13 mouse cellular contexts compared by ENCODE assay signal in the genomic region with DNA sequence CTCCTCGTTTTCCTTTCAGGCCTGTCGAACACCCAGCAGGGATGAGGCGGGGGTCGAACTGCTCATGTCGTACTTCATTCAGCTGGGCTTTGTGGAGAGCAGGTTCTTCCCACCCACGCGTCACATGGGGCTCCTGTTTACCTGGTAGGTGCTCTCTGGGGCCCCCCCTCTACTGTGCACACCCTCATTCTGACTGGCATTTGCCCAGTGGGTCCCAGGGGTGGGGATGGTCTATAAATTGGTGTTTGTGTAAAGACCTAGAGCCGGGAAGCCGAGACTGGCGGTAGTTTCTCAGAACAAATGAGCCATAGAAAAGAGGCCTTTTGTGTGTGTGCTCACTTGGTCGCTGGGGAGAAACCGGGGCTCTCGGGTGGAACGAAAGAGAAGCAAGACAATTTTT. TPM values are rescaled to one million over a fixed set of nuclear protein-coding genes. Genes with fewer than 3 reads are reported as not detected.
A peak's percentile ranks its signal among the peaks of the same experiment; 100 is the strongest.
DNase-seq lines count a peak whose midpoint lies in the region; ATAC-seq lines count a peak whose summit lies in the region.
"Had no signal": no experiment of that assay in that cellular context is flagged by ENCODE, and none has a peak within 500 bp of the region (broad histone marks: within the 10 kb centered on the region; RNA-seq: fewer than 3 reads in every experiment).

No protein-coding gene starts in this region.

- no peak overlapping the region; the same call in 1 of the 2 replicates for H3K4me3 ChIP-seq in forebrain, embryonic 10.5 days
- H3K4me3 ChIP-seq in forebrain, embryonic 15.5 days: no peak overlapping the region
- no peak overlapping the region for H3K4me3 ChIP-seq in midbrain, embryonic 12.5 days
- H3K4me3 ChIP-seq in midbrain, embryonic 16.5 days (ENCODE audit: low read depth, low read length): no peak overlapping the region

- no peak overlapping the region for H3K9ac ChIP-seq in forebrain, embryonic 15.5 days (replicated peaks)
- no peak overlapping the region for H3K9ac ChIP-seq in midbrain, embryonic 12.5 days (replicated peaks)
- H3K9ac ChIP-seq in midbrain, embryonic 16.5 days (ENCODE audit: low read depth, low read length): no peak overlapping the region
- H3K9ac ChIP-seq: liver, embryonic 14.5 days had no signal

- intact Hi-C loops in left cerebral cortex, postnatal 4 days (cut with DNase I): no loop called here

- no peak overlapping the region for H3K4me2 ChIP-seq in forebrain, embryonic 15.5 days (replicated peaks)
- H3K4me2 ChIP-seq in midbrain, embryonic 12.5 days (replicated peaks): 0 out of 2 replicates have a peak overlapping the region, but pooled peaks have one; percentile 18
- no peak overlapping the region for H3K4me2 ChIP-seq in midbrain, embryonic 16.5 days (ENCODE audit: low read length)

- H3K27me3 ChIP-seq in forebrain, embryonic 10.5 days (ENCODE audit: poor library complexity, severe bottlenecking): peaks cover 6% of the 10 kb centered on the region; the same call in 1 of the 2 replicates
- no peaks in the 10 kb centered on the region for H3K27me3 ChIP-seq in forebrain, embryonic 15.5 days
- no peaks in the 10 kb centered on the region for H3K27me3 ChIP-seq in midbrain, embryonic 12.5 days
- H3K27me3 ChIP-seq in midbrain, embryonic 16.5 days (ENCODE audit: control insufficient read depth, insufficient read depth, low read depth, low read length): no peaks in the 10 kb centered on the region

- no peak for DNase-seq in forebrain, embryonic 10.5 days (ENCODE audit: extremely low spot score, low spot score)
- peak; percentile 39 for DNase-seq in neural tube, embryonic 10.5 days (ENCODE audit: extremely low spot score, low spot score)
- DNase-seq in urinary bladder, adult 2 months (ENCODE audit: low spot score): no peak
- DNase-seq in left cerebral cortex, postnatal 4 days: no peak
- no peak for DNase-seq in cerebellum, adult 11 months
- DNase-seq: adrenal gland, postnatal 14 days; heart, postnatal 14 days; lung, postnatal 36 days; right cerebral cortex, postnatal 4 days had no signal

- H3K36me3 ChIP-seq in forebrain, embryonic 10.5 days (replicated peaks): peaks cover 5% of the 10 kb centered on the region
- H3K36me3 ChIP-seq in forebrain, embryonic 15.5 days: no peaks in the 10 kb centered on the region
- no peaks in the 10 kb centered on the region for H3K36me3 ChIP-seq in midbrain, embryonic 12.5 days
- no peaks in the 10 kb centered on the region for H3K36me3 ChIP-seq in midbrain, embryonic 16.5 days (ENCODE audit: control insufficient read depth, insufficient read depth, low read length)

- H3K27ac ChIP-seq in forebrain, embryonic 10.5 days: peak overlapping the region; percentile 81
- H3K27ac ChIP-seq in forebrain, embryonic 15.5 days (replicated peaks): no peak overlapping the region
- H3K27ac ChIP-seq in midbrain, embryonic 12.5 days (replicated peaks): no peak overlapping the region
- H3K27ac ChIP-seq in midbrain, embryonic 16.5 days (ENCODE audit: low read length): no peak overlapping the region; the same call in 1 of the 2 replicates
- H3K27ac ChIP-seq: liver, embryonic 14.5 days had no signal

- ATAC-seq in forebrain, embryonic 15.5 days (replicated peaks): no peak
- no peak for ATAC-seq in midbrain, embryonic 12.5 days (ENCODE audit: low FRiP score, low read depth)
- no peak for ATAC-seq in midbrain, embryonic 16.5 days

- peaks cover 21% of the 10 kb centered on the region for H3K4me1 ChIP-seq in forebrain, embryonic 10.5 days
- no peaks in the 10 kb centered on the region for H3K4me1 ChIP-seq in forebrain, embryonic 15.5 days
- peaks cover 11% of the 10 kb centered on the region for H3K4me1 ChIP-seq in midbrain, embryonic 12.5 days
- no peaks in the 10 kb centered on the region; the same call in 1 of the 2 replicates for H3K4me1 ChIP-seq in midbrain, embryonic 16.5 days (ENCODE audit: control insufficient read depth, insufficient read depth, low read length)

- WGBS in forebrain, embryonic 10.5 days: 21% methylated on average over 14 of the region's 14 CpGs
- 9% methylated on average over 14 of the region's 14 CpGs for WGBS in forebrain, embryonic 15.5 days
- WGBS in midbrain, embryonic 12.5 days: 33% methylated on average over 14 of the region's 14 CpGs
- WGBS in midbrain, embryonic 16.5 days: 19% methylated on average over 14 of the region's 14 CpGs

- H3K9me3 ChIP-seq in forebrain, embryonic 10.5 days: 0 out of 2 replicates have a peak, but pooled peaks cover 7% of the 10 kb centered on the region
- no peaks in the 10 kb centered on the region for H3K9me3 ChIP-seq in forebrain, embryonic 15.5 days
- no peaks in the 10 kb centered on the region for H3K9me3 ChIP-seq in midbrain, embryonic 12.5 days
- H3K9me3 ChIP-seq in midbrain, embryonic 16.5 days (replicated peaks; ENCODE audit: control insufficient read depth, low read length, poor library complexity, severe bottlenecking): peaks cover 5% of the 10 kb centered on the region; the same call in 1 of the 2 replicates

RNA-seq across cellular contexts. Expression of a gene that starts 25.5 kb away (rescaled TPM):
- 28.4 and 29.3 TPM in 2 replicates for polyA plus RNA-seq in forebrain, embryonic 10.5 days (2016; fragmentation: Nextera tagmentation; extraction: Ambion mirVana)
- 21.3 and 24.6 TPM in 2 replicates for polyA plus RNA-seq in forebrain, embryonic 15.5 days (2015; fragmentation: Nextera tagmentation; extraction: Ambion mirVana)
- 21.7 and 22.9 TPM in 2 replicates for polyA plus RNA-seq in midbrain, embryonic 12.5 days (2016; fragmentation: Nextera tagmentation; extraction: Ambion mirVana)
- 17.7 and 19.4 TPM in 2 replicates for polyA plus RNA-seq in midbrain, embryonic 16.5 days (2015; fragmentation: Nextera tagmentation; extraction: Ambion mirVana)
- polyA plus RNA-seq in urinary bladder, adult 2 months (2012; rRNA removed): 5.2 and 5.4 TPM in 2 replicates
- 10 to 100 TPM in 1 of 2 experiments, 1 to 10 TPM in 1; 9.7 to 11.0 TPM for total RNA-seq in left cerebral cortex, postnatal 4 days (2021)

RNA-seq across cellular contexts. Expression of a gene that starts 25.7 kb away (rescaled TPM):
- 69.9 and 72.3 TPM in 2 replicates for polyA plus RNA-seq in forebrain, embryonic 10.5 days (2016; fragmentation: Nextera tagmentation; extraction: Ambion mirVana)
- polyA plus RNA-seq in forebrain, embryonic 15.5 days (2015; fragmentation: Nextera tagmentation; extraction: Ambion mirVana): 39.4 and 42.2 TPM in 2 replicates
- polyA plus RNA-seq in midbrain, embryonic 12.5 days (2016; fragmentation: Nextera tagmentation; extraction: Ambion mirVana): 49.2 and 52.1 TPM in 2 replicates
- 34.7 and 36.4 TPM in 2 replicates for polyA plus RNA-seq in midbrain, embryonic 16.5 days (2015; fragmentation: Nextera tagmentation; extraction: Ambion mirVana)
- 13.4 and 14.4 TPM in 2 replicates for polyA plus RNA-seq in urinary bladder, adult 2 months (2012; rRNA removed)
- total RNA-seq in left cerebral cortex, postnatal 4 days (2021): 10 to 100 TPM; 25.4 to 29.5 TPM

RNA-seq across cellular contexts. Expression of a gene that starts 37.1 kb away (rescaled TPM):
- 4.5 and 4.6 TPM in 2 replicates for polyA plus RNA-seq in forebrain, embryonic 10.5 days (2016; fragmentation: Nextera tagmentation; extraction: Ambion mirVana)
- 0.95 and 1.3 TPM in 2 replicates for polyA plus RNA-seq in forebrain, embryonic 15.5 days (2015; fragmentation: Nextera tagmentation; extraction: Ambion mirVana)
- polyA plus RNA-seq in midbrain, embryonic 12.5 days (2016; fragmentation: Nextera tagmentation; extraction: Ambion mirVana): 1.4 and 1.5 TPM in 2 replicates
- 1.3 and 2.1 TPM in 2 replicates for polyA plus RNA-seq in midbrain, embryonic 16.5 days (2015; fragmentation: Nextera tagmentation; extraction: Ambion mirVana)
- polyA plus RNA-seq in urinary bladder, adult 2 months (2012; rRNA removed): 4.3 and 5.0 TPM in 2 replicates
- total RNA-seq in left cerebral cortex, postnatal 4 days (2021): 1 to 10 TPM; 1.6 to 2.0 TPM

RNA-seq across cellular contexts. Expression of a gene that starts 52.9 kb away (rescaled TPM):
- polyA plus RNA-seq in forebrain, embryonic 10.5 days (2016; fragmentation: Nextera tagmentation; extraction: Ambion mirVana): 17.9 and 18.5 TPM in 2 replicates
- 22.8 and 25.2 TPM in 2 replicates for polyA plus RNA-seq in forebrain, embryonic 15.5 days (2015; fragmentation: Nextera tagmentation; extraction: Ambion mirVana)
- 19.6 and 19.9 TPM in 2 replicates for polyA plus RNA-seq in midbrain, embryonic 12.5 days (2016; fragmentation: Nextera tagmentation; extraction: Ambion mirVana)
- polyA plus RNA-seq in midbrain, embryonic 16.5 days (2015; fragmentation: Nextera tagmentation; extraction: Ambion mirVana): 20.8 and 22.8 TPM in 2 replicates
- polyA plus RNA-seq in urinary bladder, adult 2 months (2012; rRNA removed): 11.6 and 11.7 TPM in 2 replicates
- 10 to 100 TPM; 26.7 to 31.7 TPM for total RNA-seq in left cerebral cortex, postnatal 4 days (2021)
